Mouse (Mus musculus) embryo, embryonic 10 days (tissue): ENCODE measurements at regions not wholly inside any gene's neighbourhood (a gene's known extent, or its start where the extent isn't known, plus 50 kb on each side); places are given as distances from the start of the nearest gene placed in this dataset.
"Not testable (repeated sequence)": the region's sequence is repeated elsewhere in the genome, so short reads cannot be mapped to it uniquely, and the experiment has no call there.

Experiments used
- DNase-seq: peaks from one replicate; pipeline ENCODE4 v3.0.0-alpha.2; 2015; ENCODE audit warnings: low spot score

DNA sequence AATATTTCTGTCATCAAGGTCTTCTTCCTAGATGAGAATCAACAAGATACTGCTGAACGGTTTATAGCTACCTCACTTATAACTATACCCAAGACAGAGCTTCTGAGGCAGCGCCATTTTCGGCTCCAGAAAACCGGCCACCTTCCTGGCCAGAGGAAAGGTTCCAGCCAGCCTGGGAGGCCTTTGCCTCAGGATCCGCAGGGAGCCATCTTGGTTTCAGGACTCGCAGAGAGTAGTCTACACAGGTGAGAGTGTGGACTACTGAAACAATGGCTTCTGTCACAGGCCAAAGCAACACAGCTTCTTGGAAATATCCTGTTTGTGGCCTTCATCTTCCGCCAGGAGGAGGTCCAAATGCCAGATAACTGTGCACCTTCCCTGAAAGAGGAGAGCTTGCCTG, 447.5 kb downstream of the Kcnt2 start:
- DNase-seq, result no peak

- DNase-seq, result no peak
Measured at GRCm38 (mm10) chr1:140730189-140730588, 484.2 kb downstream of the Kcnt2 start.

GRCm38 (mm10) chr1:140739001-140739728, 493.2 kb downstream of the Kcnt2 start:
- no peak for DNase-seq

GRCm38 (mm10) chr1:140740081-140740480, 494.1 kb downstream of the Kcnt2 start:
- DNase-seq, result no peak

- DNase-seq, result peak; percentile 69
Measured at GRCm38 (mm10) chr1:140748011-140748410, 502.1 kb downstream of the Kcnt2 start.

DNA sequence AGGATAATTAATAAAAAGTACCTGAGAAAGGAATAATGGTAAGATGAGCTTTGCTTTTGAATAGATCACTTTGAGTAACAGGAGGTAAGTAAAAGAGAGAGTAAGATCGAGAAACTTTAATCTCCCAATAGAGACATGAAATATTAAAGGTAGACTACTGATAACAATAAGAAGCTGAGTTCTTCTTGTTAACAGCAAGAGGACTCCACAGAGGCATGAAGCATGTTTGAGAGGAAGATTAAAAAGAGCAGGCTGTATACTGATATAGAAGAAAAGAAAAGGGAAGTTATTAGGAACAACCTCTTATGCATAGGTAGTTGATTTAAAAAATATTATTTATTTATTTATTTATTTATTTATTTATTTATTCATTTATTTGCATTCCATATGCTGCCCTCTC, 519.9 kb downstream of the Kcnt2 start:
- DNase-seq, result no peak

- DNase-seq, result not testable (repeated sequence)
Measured at GRCm38 (mm10) chr1:140773769-140774168, 527.8 kb downstream of the Kcnt2 start.

- DNase-seq, result no peak
Measured at GRCm38 (mm10) chr1:140810170-140810569, 564.2 kb downstream of the Kcnt2 start.

DNA sequence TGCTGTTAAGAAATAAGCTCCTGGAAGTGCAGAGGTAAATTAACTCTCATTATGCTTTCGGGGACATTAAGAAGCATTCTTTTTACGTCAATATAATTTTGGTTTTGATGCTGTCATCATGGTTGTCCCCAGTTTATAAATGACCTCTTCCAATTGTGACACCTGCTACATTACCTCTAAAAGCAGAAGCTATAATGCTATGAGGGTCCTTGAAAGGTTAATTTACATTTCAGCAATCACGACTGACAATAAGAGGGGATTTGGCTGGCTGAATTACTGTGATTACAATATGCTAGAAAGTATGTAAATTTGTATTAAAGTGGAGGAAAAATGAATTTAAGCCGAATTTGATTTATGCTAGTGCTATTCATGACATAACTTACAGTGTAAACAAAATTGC, 592.8 kb downstream of the Kcnt2 start:
- no peak for DNase-seq

DNA sequence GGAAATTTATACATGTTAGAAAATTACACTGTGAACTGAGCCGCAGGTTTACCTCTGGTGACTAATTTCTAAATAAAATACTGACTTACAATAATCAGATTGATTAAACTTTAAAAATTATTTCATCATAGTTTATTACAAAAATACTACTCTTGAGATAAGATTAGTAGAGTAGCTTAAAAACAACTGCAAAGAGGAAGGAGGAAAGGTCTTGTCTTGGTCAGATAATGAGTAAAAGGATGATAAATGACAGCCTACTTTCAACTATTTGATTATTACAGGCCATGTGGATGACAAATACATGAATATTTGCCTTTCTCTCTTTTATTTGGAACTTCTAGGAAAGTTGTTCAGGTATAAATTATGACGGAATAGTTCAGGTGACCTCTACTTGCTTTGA, 594.6 kb downstream of the Kcnt2 start:
- DNase-seq, result no peak

DNA sequence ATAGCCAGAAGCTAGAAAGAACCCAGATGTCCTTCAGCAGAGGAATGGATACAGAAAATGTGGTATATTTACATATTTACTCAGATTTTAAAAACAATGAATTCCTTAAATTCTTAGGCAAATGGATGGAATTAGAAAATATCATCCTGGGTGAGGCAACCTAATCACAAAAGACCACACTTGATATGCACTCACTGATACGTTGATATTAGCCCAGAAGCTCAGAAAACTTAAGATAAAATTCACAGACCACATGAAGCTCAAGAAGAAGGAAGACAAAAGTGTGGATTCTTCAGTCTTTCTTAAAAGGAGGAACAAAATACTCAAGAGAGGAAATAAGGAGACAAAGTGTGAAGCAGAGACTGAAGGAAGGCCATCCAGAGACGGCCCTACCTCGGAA, 602.1 kb downstream of the Kcnt2 start:
- DNase-seq, result not testable (repeated sequence)

DNA sequence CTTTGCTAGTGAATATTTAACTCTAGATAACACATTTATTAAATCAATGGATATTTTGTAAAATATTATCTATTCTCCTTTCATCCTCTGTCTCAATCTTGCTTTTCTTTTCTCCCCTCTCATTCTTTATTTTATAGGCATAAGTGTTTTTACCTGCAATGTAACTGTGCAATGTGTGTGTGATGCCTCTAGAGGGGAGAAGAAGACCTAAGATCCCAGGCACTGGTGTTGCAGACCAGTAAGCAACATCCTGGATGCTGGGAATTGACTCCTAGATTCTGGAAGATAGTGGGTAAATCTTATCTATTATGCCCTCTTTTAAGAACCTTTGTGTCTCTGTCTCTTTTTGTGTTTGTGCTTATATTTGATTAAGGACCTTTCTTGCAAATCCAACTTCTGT, 605.6 kb downstream of the Kcnt2 start:
- no peak for DNase-seq
